Mouse (Mus musculus) c-Kit-positive CD71-negative TER-119-negative erythroid progenitor cells, embryonic 14.5 days (primary cell): Measurements from ENCODE around the gene Pcdh7.

Source experiments
- DNase-seq: peaks from one replicate; pipeline ENCODE4 v3.0.0-alpha.2; 2013; ENCODE audit warnings: low read depth

The Pcdh7 gene

DNA sequence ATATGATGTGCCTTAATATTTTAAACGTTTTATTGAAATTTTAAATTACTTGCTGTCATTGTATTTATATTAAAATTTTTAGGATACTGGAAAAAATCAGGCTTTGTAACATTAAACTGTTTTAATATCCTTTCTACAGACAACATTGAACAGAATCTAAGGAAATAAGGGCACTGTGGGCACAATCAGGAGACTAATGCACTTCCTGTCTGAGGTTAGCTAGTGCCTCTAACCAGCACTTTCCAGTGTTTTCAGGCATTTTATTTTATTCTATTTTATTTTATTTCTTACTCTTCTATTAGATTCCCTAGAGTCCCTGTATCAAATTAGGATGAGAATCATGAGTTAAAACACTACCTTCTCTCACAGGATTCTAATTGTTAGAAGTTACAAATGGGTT, 28.1 kb downstream of the Pcdh7 start:
- no peak for DNase-seq

DNA sequence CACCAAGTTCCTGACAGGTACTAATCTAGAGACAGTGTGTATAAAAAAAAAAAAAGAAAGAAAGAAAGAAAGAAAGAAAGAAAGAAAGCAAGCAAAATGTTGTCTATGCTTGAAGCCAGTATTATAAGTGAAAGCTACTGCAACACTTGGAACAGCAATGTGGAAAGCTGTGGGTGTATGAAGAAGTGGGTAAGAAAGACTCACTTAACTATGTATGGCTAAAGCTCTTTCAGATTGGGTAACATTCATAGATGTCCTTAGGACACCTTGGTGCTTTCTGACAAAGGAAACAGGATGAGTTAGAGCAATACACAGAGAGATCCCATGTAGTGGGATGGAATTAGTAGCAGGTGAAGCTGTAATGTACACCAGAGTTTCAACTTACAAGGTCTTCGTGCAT, 32.6 kb downstream of the Pcdh7 start:
- DNase-seq: no peak

DNA sequence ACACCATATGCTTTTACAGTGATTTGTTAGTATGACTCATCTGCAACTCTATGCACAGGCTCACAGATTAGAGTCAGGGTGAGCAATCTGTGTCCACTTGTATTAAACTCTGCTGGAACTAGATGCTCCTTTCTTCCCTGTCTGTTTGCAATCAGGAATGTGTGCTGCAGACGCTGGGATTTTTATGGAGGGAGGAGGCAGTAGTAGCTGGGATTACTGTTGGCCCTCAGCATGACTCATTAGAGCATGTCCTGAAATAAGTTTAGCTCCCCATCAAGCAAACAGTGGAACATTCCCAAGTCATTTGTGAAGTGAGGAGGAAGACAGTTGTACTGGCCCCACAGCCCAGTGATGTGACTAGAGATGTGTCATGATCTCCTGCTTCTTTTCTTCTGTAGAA, 38.0 kb downstream of the Pcdh7 start:
- DNase-seq: no peak

DNA sequence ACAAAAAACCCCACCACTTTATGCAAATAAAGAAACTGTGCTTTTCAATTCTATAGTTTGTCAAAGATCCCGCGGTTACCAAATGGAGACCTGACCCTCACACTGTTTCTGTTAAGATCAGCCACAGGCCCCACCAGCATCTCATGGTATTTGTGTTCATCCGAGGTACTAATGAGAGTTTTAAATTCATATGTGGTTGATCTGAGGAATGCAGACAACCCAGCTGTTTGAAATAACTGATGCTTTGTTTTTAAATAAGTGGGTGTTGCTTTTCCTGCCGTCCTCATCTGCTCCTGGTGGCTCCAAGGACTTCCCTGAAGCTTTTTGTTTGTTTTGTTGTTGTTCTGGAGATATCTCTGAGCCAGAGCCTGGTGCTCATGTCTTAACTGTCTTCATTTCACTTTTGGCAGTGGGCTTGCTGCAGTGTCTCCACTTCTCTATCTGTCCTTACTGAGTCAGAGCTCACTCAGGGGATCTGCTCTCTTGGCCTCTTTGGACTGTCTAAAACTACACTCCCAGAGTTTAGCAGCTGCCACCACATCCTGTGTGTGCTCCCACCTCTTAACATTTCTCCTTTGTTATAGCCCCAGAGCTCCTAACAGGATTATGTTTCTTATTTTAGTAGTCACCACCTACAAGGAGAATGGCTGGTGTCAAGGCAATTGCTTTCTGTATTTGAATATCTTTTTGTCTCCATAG, 39.1 kb downstream of the Pcdh7 start:
- DNase-seq: no peak

DNA sequence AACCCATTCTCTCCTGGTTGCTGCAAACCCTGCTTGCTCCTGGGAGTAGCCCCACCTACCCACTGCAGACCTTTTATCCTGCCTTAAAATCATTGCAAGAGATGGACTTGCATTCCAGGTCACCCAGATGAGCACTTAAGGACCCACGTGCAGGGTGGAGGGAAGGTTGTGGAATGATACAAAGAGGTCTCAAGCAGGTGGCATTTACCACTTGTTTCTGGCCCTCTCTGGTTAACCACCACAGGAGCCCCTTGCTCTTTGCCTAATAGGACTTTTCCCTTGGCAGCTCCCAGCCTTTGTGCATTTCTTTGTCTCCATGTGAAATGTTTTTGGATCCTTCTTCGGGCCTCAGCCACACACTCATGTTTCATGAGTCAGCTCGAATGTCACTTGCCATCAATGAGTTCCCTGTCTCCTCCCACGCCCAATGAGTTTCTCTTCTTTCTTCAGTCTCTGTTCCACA, 39.7 kb downstream of the Pcdh7 start:
- no peak for DNase-seq

DNA sequence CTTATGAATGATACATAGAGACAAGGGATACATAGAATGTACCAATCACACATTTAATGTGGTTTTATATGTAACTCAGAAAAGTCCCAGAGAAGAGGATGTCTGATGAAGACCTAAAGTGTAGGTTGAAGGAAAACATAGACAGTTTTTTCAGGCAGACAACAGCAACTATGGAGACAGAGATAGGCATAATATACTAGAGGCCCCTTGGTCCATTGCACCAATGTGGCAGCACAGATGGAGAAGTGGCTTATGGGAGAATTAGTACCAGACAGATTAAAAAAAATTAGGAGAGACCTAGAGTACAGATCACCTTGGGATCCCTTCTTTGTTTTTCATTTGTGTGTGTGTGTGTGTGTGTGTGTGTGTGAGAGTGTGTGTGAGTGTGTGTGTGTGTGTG, 41.2 kb downstream of the Pcdh7 start:
- no peak for DNase-seq

DNA sequence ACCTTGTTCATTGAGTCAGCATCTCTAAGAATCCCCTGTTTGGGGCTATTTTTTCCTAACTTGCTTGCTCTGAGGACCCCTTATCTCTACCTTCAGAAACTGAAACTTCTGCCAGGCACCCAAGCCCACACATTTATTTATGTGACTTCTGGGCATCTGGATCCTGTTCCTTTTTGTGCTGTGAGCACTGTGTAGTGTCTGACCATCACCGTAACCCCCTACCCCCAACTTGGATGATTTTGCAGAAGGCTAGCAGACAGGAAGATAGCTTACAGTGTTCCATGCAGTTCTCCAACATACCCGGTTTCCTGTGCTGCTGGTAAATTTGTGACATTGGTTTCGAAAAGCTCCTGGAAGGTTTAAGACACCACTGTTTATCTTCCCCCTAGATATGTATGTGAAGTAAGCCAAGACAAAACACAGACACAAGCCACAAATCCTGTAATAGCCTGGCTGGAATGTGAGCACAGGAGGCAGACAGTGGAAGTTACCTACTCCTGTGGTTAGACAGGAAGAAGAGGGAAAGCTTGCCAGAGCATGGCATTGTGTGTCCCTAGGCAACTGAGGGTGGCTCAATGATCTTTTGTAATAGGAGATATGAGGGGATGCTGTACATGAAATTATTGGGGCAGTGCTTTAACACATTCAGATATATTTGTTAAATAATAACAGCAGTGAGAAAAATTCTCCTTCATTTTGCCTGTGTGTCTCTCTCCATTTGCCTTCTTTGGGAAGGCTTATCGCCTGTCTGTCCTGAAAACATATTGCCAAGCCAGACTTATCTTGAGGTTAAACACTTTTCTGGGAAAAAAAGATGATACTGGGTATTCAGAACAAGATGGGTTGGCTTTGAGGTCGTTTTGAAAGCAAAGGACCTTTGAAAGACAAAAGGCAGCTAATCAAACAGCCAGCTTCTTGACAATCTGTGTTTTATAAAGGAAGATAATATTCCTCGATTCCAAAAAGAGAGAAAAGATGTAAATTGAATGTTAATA, 42.6 kb downstream of the Pcdh7 start:
- DNase-seq: no peak

DNA sequence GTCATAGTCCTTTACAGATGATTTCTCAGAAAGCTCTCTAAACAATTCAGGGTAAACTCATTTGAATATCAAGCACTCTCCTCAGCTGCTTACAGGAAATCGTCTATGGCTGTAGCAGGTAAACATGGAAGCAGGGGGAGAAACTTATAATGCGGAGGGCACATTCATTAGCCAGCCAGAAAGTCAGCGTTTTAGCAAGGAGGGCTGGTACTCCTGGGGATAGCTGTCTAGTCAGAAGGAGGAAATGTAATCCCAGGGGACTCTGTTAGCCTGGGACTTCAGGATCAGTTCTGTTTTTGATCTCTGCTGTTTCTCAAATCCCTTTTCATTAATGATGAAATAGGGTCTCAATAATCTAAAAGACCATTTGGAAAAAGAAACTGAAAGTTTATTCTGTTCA, 47.6 kb downstream of the Pcdh7 start:
- no peak for DNase-seq

DNA sequence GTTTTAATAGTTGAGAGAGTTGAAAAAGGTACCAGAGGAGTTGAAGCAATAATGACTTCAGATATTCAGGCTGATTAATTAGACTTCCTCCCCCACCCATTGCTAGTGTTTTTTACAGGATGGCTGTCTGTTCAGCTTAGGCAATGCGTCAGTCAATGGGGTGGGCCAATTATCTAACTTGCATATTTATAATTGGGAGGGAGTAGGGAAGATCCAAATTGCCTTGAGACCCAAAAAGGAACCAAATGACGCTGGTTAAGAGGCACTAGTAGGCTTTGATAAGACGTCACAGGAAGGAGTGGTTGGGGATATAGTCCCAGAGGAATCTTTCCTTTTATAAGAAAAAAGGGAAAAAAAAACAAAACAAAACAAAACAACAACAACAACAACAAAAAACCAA, 49.6 kb downstream of the Pcdh7 start:
- no peak for DNase-seq

DNA sequence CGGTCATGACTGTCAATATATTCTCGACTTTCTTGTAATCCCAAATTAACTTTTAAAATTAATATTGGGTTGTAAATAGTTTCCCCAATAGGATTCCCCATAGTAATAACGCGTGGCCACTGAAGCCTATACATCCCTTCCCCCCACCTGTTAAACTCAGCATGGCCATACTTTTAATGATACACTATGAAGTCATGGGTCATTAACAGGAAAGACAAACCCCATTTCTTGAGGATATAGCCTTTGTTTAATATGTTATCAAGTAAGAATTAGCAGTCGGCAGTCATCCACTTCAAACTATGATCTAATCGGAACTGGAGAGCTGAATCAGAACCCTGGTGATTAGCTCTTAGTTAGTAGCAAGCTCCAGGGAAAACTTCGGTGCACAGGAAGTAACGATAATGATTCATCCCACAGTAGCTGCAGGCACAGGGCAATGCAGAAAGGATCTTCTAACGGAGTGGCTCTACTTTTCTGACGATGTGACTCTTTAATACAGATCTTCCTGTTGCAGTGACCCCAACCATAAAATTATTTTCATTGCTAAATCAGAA, 50.8 kb downstream of the Pcdh7 start:
- DNase-seq: no peak

DNA sequence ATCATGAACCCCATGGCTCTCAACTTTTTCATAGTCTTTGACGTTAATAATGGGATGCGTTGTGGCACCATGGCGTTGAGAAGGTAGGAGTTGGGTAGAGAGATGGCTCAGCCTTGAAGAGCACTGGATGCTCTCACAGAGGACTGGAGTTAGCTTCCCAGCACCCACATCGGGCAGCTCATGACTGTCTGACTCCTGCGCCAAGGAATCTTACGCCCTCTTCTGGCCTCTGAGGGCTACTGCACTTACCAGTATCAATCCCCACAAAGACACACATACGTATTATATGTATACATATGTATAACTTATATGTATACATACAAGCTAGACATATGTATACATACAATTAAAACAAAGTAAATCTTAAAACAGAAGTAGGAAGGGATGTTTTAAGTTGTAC, 51.9 kb downstream of the Pcdh7 start:
- DNase-seq: no peak

DNA sequence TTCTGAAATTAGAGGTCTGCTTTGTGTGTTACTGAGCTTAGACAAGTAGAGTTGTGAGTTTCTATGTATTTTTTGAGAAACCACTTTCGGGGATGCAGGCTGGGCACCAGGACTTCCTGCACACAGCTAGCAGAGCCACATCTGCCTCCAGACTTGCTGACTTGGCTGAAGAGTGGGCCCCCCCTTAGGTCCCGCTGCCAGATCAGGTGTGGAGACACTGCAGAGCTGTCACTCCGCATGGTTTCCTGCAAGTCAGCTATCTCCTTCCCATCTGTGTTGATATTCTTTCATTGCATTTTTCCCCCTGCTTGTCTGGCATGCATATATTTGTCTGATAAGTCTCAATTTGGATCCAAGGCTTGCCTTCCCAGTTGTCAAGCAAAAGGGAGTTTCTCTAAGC, 52.6 kb downstream of the Pcdh7 start:
- no peak for DNase-seq

DNA sequence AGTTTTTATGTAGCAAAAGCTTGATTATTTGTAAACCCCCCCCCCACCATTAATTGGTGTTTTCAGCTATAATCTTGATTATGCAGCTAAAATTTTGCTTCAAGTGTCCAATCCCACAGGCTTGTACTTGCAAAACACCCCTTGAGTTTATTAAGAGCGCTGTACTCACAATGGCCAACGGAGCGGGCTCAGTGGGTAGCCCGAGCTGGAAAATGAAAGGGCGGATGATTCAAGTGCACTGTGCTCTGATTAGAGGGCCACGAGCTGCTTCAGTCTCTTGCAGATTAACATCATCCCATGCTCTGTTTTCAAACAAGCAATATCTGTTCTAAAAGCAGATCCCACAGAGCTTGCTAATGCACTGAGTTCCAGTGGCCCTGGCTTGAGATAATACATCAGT, 53.4 kb downstream of the Pcdh7 start:
- DNase-seq: no peak

DNA sequence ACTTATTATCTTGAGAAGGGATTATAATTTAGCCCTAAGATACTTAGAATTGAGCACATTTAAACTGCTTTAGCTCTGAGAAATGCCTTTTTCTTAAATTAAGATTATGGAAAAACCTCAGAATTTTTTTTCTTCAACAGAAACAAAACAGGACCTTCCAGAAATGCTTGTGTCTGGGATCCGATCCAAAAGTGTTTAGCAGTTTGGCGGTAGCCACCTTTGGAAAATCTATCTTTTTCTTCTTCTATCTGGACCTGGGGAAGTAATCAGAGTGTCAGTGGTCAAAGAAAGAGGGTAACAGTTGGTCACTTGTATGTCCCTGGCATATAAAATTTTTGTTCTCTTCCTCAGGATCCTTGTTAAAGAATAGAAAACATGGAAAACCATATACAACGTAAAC, 54.9 kb downstream of the Pcdh7 start:
- DNase-seq: no peak

DNA sequence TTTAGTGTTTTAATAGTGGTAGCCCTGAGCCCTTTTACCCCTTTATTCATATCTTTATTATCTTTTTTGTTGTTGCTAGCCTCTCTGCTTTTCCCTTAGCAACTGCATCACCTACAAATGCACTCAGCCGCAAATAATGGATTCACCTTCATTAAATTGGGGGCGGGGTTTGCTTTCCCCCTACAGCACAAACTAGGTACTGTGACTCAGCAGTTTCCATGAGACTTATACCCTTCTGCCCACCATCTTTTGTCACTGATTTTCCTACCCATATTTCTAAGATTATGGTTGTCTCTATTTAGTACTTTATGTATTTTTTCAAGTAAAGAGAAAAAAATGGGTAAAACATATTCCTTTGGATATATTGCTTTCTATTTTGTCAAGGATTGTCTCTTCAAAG, 56.7 kb downstream of the Pcdh7 start:
- DNase-seq: no peak

DNA sequence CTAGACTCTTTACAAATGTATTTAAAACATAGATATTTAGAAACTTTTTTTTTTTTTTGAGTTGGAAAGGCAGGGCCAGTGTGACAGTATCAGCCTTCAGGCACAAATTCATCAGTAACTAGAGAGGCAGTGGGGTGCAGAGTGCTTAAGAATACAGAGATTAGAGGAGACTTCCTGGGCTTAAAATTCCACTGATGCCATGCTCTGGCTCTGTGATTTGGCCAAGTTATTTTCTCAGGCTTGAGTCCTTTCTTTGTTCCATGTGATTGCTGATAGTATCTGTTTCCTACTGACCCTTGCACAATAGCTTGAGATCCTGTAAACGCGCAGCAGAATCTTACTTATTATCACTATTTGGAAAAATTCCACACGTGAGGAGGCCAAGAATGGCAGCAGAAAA, 60.3 kb downstream of the Pcdh7 start:
- no peak for DNase-seq

DNA sequence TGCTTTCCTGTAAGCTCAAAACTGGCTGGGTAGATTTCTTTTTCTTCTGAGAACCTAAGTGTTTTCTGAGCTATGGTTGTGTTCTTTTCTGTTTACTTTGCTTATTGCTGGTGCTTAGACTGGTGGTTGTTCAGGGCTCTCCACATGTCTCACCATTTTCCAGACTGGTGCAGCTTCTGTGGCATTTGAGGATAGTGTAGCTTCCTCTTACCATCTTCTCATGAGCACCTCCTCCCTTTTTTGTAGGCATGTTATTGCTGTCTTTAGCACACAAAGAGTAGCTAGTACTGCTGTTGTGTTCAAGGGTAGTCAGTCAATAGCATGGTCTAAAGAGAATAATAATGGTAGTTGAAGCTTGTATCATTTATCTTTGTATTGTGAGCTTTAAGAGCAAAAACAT, 62.2 kb downstream of the Pcdh7 start:
- no peak for DNase-seq

DNA sequence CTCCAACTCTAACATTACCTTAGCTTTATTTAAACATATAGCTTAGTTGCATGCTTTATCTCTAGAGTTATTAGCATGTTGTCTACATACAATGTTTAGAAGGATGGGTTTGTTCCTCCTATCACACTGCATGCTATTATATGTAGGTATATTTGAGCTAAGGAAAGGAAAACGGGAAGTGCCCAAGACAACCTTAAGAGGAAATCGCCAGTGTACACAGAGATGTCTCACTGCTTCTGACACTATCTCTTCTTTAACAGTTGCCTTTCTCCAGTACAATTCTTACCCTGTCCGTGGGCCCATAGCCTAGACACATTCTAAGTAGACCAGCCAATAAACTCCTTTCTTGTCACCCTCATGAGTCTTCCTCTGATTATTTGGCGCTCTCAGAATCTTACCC, 62.8 kb downstream of the Pcdh7 start:
- DNase-seq: no peak

DNA sequence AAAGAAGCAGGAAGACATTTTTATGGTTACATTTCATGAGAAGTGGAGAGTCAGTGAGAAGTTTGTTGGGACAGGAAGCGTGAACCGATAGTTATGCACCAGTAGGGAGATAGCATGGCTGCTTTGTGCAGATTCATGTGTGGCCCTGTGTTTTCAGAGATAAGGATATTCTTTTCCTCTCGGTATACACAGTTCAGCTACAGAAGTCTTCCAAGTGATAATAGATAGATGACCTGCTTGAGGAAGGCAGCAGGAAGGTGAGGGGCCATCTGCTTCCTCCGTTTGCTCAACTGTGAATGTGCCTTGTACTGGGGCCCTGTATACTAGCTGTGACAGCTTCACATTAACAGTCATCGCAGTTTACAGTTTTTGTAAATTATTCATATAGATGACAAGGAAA, 64.2 kb downstream of the Pcdh7 start:
- DNase-seq: no peak

DNA sequence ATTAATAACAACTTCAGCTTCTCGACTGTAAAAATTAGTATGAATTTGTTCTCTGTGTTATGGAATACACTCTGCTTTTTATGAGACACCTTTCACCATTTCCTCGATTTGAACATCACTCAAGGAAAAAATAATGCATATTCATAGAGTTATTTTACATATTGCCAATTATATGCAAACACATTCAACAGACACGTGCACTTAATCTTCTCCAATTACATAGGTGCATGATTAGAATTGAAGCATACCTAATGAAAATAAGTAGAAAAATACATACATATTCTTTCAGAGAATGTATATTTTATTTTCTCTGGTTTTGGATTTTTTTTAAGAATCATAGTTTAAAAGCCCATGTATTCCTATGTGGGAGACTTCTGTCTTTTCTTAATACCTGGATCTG, 64.8 kb downstream of the Pcdh7 start:
- DNase-seq: no peak

DNA sequence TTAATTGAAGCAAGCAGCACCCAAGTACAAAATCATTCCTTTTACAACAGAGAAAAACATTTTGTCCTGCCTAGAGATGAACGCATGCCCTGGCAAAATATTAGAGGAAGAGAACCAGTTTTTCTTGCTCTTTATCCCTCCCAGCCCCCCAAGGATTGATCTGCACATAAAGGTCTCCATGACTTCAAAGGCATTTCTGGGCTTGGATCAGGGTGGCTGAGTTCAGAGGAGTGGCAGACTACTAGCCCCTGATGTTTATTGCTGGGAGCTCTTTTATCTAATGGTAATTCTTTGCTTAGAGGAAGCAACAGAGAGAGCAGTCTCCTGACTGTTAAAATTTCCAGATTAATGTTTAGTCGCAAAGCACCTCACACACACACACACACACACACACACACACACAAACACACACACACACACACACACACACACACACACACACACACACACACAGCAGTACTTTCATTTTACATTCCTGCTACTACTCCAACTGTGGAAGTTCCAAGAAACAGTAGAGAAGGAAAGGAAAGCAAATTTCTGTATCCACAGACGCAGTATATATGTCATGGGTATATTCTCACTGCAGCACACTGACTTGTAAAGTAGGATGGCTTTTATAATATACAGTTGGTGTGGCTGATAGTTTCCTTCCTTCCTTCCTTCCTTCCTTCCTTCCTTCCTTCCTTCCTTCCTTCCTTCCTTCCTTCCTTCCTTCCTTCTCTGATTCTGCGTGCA, 71.2 kb downstream of the Pcdh7 start:
- DNase-seq: no peak

DNA sequence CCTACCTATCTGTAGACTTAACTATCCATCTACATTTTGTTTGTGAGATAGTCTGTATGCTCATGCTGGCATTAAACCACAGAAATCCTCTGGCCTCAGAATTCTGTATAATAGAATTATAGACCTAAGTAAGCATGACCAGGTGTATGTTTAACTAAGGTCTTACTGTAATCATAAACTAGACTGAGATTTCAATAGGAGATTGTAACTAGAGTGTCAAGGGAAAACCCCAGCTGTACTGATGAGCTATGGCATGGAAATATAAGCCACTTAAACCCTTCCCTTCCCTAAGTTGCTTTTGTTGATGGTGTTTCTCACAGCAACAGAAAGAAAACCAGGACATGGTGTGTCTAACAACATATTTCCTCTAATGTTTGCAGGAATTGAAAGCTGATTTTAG, 78.6 kb downstream of the Pcdh7 start:
- no peak for DNase-seq
